Mouse (Mus musculus) neural tube, embryonic 12.5 days (tissue): ENCODE results near the gene Olfr127. TPM values are rescaled to one million over a fixed set of nuclear protein-coding genes. Genes with fewer than 3 reads are reported as not detected.
"Not testable (repeated sequence)": the region's sequence is repeated elsewhere in the genome, so short reads cannot be mapped to it uniquely, and the experiment has no call there.

Experiments
- ATAC-seq: fragments of 200-750 bp; cut with Nextera tagmentation; 2 replicates; pipeline ENCODE4 v1.8.0; 2017; ENCODE audit warnings: low read depth, mild to moderate bottlenecking, moderate TSS enrichment, moderate library complexity; ENCODE audit not compliant: low FRiP score
- H3K27ac ChIP-seq: fragments of 300-500 bp; sonication (generic); 2 replicates; pipeline ENCODE4 v1.5.1; 2016
- H3K27me3 ChIP-seq: fragments of 300-500 bp; sonication (generic); replicated peaks from 2 replicates; pipeline ENCODE4 v1.6.1; 2016; ENCODE audit warnings: mild to moderate bottlenecking
- H3K36me3 ChIP-seq: fragments of 300-500 bp; sonication (generic); 2 replicates; pipeline ENCODE4 v1.6.1; 2016; ENCODE audit warnings: mild to moderate bottlenecking
- H3K4me1 ChIP-seq: fragments of 300-500 bp; sonication (generic); 2 replicates; pipeline ENCODE4 v1.6.1; 2016
- H3K4me2 ChIP-seq: fragments of 300-500 bp; sonication (generic); replicated peaks from 2 replicates; pipeline ENCODE4 v1.6.1; 2016; ENCODE audit warnings: mild to moderate bottlenecking
- H3K4me3 ChIP-seq: fragments of 300-500 bp; sonication (generic); 2 replicates; pipeline ENCODE4 v1.5.1; 2016
- H3K9ac ChIP-seq: fragments of 300-500 bp; sonication (generic); 2 replicates; pipeline ENCODE4 v1.6.1; 2016; ENCODE audit warnings: mild to moderate bottlenecking
- H3K9me3 ChIP-seq: fragments of 300-500 bp; sonication (generic); 2 replicates; pipeline ENCODE4 v1.6.1; 2016; ENCODE audit warnings: mild to moderate bottlenecking
- WGBS: fragments of 180-500 bp; shearing (Covaris S2); methylation state at CpG from one replicate; pipeline ENCODE4 v1.1.7; 2016; 5-methylcytosine and 5-hydroxymethylcytosine counted together
- polyA plus RNA-seq: library from polyadenylated mRNA; unstranded; fragments of >200 nt; fragmentation: Nextera tagmentation; extraction: Ambion mirVana; gene quantifications from 2 replicates; pipeline ENCODE4 v1.2.1, GENCODE M21; 2016

Olfr127 gene
- not detected in 2 replicates for polyA plus RNA-seq

- ATAC-seq = no peak
- Histone ChIP-seq H3K27me3 (no peaks in the 10 kb centered on the region), H3K27ac (no peak within 1 kb of the TSS), H3K36me3 (no peaks in the 10 kb centered on the region), H3K4me3 (no peak within 1 kb of the TSS), H3K9me3 (no peaks in the 10 kb centered on the region), H3K4me2 (no peak within 1 kb of the TSS), H3K4me1 (no peaks in the 10 kb centered on the region), H3K9ac (no peak within 1 kb of the TSS)
- 91% methylated on average over 1 of the region's 1 CpGs for WGBS
These were observed at the start of gene Olfr127 for GRCm38 (mm10) chr17:37900137-37900536. TSS of gene Olfr127 (plus strand) at chr17:37900437.

- Histone ChIP-seq H3K27me3 (no peaks in the 10 kb centered on the region), H3K9me3 (no peaks in the 10 kb centered on the region), H3K4me2 (no peak overlapping the region), H3K27ac (no peak overlapping the region), H3K36me3 (no peaks in the 10 kb centered on the region), H3K9ac (no peak overlapping the region), H3K4me1 (no peaks in the 10 kb centered on the region), H3K4me3 (no peak overlapping the region)
- WGBS = 77% methylated on average over 2 of the region's 2 CpGs
- no peak for ATAC-seq
These were observed 36.3 kb upstream of the Olfr127 start for GRCm38 (mm10) chr17:37863901-37864300.

- Histone ChIP-seq H3K9me3 (no peaks in the 10 kb centered on the region), H3K4me1 (no peaks in the 10 kb centered on the region), H3K27ac (no peak overlapping the region), H3K9ac (no peak overlapping the region), H3K36me3 (no peaks in the 10 kb centered on the region), H3K27me3 (no peaks in the 10 kb centered on the region), H3K4me3 (no peak overlapping the region), H3K4me2 (no peak overlapping the region)
- peak; percentile 56; the same call in 1 of the 2 replicates for ATAC-seq
- 14% methylated on average over 8 of the region's 8 CpGs for WGBS
These were observed 30.5 kb upstream of the Olfr127 start for GRCm38 (mm10) chr17:37869676-37870205.

- H3K4me1 ChIP-seq = no peaks in the 10 kb centered on the region
- H3K27me3 ChIP-seq = no peaks in the 10 kb centered on the region
- H3K4me3 ChIP-seq = no peak overlapping the region
- no peak for ATAC-seq
- H3K4me2 ChIP-seq = no peak overlapping the region
- WGBS = 87% methylated on average over 3 of the region's 3 CpGs
- H3K9me3 ChIP-seq = no peaks in the 10 kb centered on the region
- H3K36me3 ChIP-seq = no peaks in the 10 kb centered on the region
- H3K9ac ChIP-seq = no peak overlapping the region
- H3K27ac ChIP-seq = no peak overlapping the region
These were observed 26.4 kb upstream of the Olfr127 start for GRCm38 (mm10) chr17:37873830-37874229.

- H3K4me2 ChIP-seq, ATAC-seq, H3K36me3 ChIP-seq, H3K9ac ChIP-seq, H3K4me3 ChIP-seq, H3K9me3 ChIP-seq, H3K4me1 ChIP-seq, H3K27me3 ChIP-seq, H3K27ac ChIP-seq: not testable (repeated sequence)
- 79% methylated on average over 8 of the region's 8 CpGs for WGBS
These were observed 6.6 kb downstream of the Olfr127 start for GRCm38 (mm10) chr17:37906821-37907220.

- Histone ChIP-seq H3K36me3 (no peaks in the 10 kb centered on the region), H3K27ac (no peak within 1 kb of the TSS), H3K4me2 (no peak within 1 kb of the TSS), H3K9ac (no peak within 1 kb of the TSS), H3K4me1 (no peaks in the 10 kb centered on the region), H3K4me3 (no peak within 1 kb of the TSS), H3K27me3 (no peaks in the 10 kb centered on the region), H3K9me3 (no peaks in the 10 kb centered on the region)
- ATAC-seq = no peak
These were observed 20.0 kb downstream of the Olfr127 start, which contains the start of gene Olfr128 for GRCm38 (mm10) chr17:37920248-37920647. TSS of gene Olfr128 (plus strand) at chr17:37920548.

GRCm38 (mm10) chr17:37952979-37953378, 52.7 kb downstream of the Olfr127 start, which contains the start of gene Olfr761:
TSS of gene Olfr761 (minus strand) at chr17:37953079.
- H3K9me3 ChIP-seq = no peaks in the 10 kb centered on the region
- H3K4me1 ChIP-seq = no peaks in the 10 kb centered on the region
- 82% methylated on average over 2 of the region's 2 CpGs for WGBS
- no peaks in the 10 kb centered on the region for H3K36me3 ChIP-seq
- H3K4me3 ChIP-seq = no peak within 1 kb of the TSS
- no peaks in the 10 kb centered on the region for H3K27me3 ChIP-seq
- ATAC-seq = no peak
- H3K9ac ChIP-seq = no peak within 1 kb of the TSS
- H3K4me2 ChIP-seq = no peak within 1 kb of the TSS
- no peak within 1 kb of the TSS for H3K27ac ChIP-seq

Other genes starting within 250 kb of the Olfr127 start
- not detected in 2 replicates for gene Olfr117, start 236.7 kb upstream of the Olfr127 start, polyA plus RNA-seq
- not detected in 2 replicates for gene Olfr118, start 233.4 kb upstream of the Olfr127 start, polyA plus RNA-seq
- gene Olfr119, start 203.9 kb upstream of the Olfr127 start, polyA plus RNA-seq = not detected in 2 replicates
- not detected in 2 replicates for gene Olfr120, start 178.6 kb upstream of the Olfr127 start, polyA plus RNA-seq
- gene Olfr121, start 151.6 kb upstream of the Olfr127 start, polyA plus RNA-seq = not detected in 2 replicates
- not detected in 2 replicates for gene Olfr122, start 131.8 kb upstream of the Olfr127 start, polyA plus RNA-seq
- gene Olfr123, start 106.9 kb upstream of the Olfr127 start, polyA plus RNA-seq = not detected in 2 replicates
- not detected in 2 replicates for gene Olfr124, start 100.5 kb upstream of the Olfr127 start, polyA plus RNA-seq
- not detected in 2 replicates for gene Olfr125, start 67.5 kb upstream of the Olfr127 start, polyA plus RNA-seq
- gene Olfr126, start 53.0 kb upstream of the Olfr127 start, polyA plus RNA-seq = not detected in 2 replicates
- gene Olfr128, start 20.1 kb downstream of the Olfr127 start, polyA plus RNA-seq = not detected in 2 replicates
- not detected in 2 replicates for gene Olfr761, start 52.6 kb downstream of the Olfr127 start, polyA plus RNA-seq
- not detected in 2 replicates for gene Olfr129, start 159.6 kb downstream of the Olfr127 start, polyA plus RNA-seq
- not detected in 2 replicates for gene Olfr130, start 163.5 kb downstream of the Olfr127 start, polyA plus RNA-seq
- gene Olfr131, start 188.3 kb downstream of the Olfr127 start, polyA plus RNA-seq = not detected in 2 replicates
- not detected in 2 replicates for gene Olfr132, start 234.1 kb downstream of the Olfr127 start, polyA plus RNA-seq
- not detected in 2 replicates for gene Olfr133, start 244.8 kb downstream of the Olfr127 start, polyA plus RNA-seq